Mouse (Mus musculus): ENCODE data around the gene Ppp1r16b.

- TF ChIP-seq CTCF (IDR thresholded peaks at IDR 0.05; ENCODE audit: borderline replicate concordance, insufficient read depth, low read depth, low read length) (peak; percentile 37; the same call in 1 of the 2 replicates), POLR2A (IDR thresholded peaks at IDR 0.05; ENCODE audit: borderline replicate concordance, insufficient read depth, low read length) (no peak)
Measured at GRCm38 (mm10) chr2:158767742-158768339, 102.6 kb downstream of the Ppp1r16b start, which contains the start of gene Fam83d.
